ENCODE assay signal across 19 mouse cellular contexts in the genomic region with DNA sequence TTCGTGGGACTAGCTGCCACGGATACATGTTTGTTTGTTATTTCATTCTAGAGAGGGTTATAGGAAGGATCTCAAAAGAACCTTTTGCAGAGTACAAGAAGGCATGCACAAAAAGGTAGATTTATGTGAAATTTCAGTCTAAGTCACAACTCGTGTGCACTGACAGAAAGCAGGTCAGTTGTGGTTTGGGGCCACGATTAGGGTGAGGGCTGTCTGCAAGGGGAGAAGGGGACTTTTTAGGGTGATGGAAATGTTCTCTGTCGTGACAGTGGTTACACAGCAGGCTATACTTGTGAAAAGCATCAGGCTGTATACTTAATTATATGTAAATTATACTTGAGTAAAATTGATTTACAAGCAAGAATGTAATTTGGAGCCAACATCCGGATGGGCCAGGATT. TPM values are rescaled to one million over a fixed set of nuclear protein-coding genes. Genes with fewer than 3 reads are reported as not detected.
DNase-seq lines count a peak whose midpoint lies in the region; ATAC-seq and TF ChIP-seq lines count a peak whose summit lies in the region.
"Had no signal": no experiment of that assay in that cellular context is flagged by ENCODE, and none has a peak within 500 bp of the region (broad histone marks: within the 10 kb centered on the region; RNA-seq: fewer than 3 reads in every experiment).

No protein-coding gene starts in this region.

- TF ChIP-seq EP300 in CH12.LX (IDR thresholded peaks at IDR 0.05; ENCODE audit: low read length): peak; percentile 77

- in situ Hi-C loops in CH12.LX (cut with MboI; ENCODE audit: low pct_ligation_motif_present, low pct_unique_long_range_greater_than_20kb, low sequenced_read_pairs): no loop called here

- no peaks in the 10 kb centered on the region for H3K9me3 ChIP-seq in intestine, embryonic 14.5 days (ENCODE audit: control insufficient read depth, low read length)
- H3K9me3 ChIP-seq in intestine, postnatal 0 days (ENCODE audit: control insufficient read depth): no peaks in the 10 kb centered on the region
- no peaks in the 10 kb centered on the region for H3K9me3 ChIP-seq in CH12.LX (replicated peaks; ENCODE audit: low read length)
- H3K9me3 ChIP-seq in liver, embryonic 12.5 days (replicated peaks): no peaks in the 10 kb centered on the region
- H3K9me3 ChIP-seq: embryonic facial prominence, embryonic 13.5 days; heart, embryonic 13.5 days had no signal

- no peak for TF ChIP-seq POLR2A in CH12.LX (IDR thresholded peaks at IDR 0.05; ENCODE audit: low read depth, low read length)
- TF ChIP-seq POLR2A in olfactory bulb, adult 2 months (IDR thresholded peaks at IDR 0.05; ENCODE audit: insufficient read depth, low read depth, low read length): no peak

- 43% methylated on average over 6 of the region's 6 CpGs for WGBS in intestine, embryonic 14.5 days
- 54% methylated on average over 6 of the region's 6 CpGs for WGBS in intestine, postnatal 0 days
- WGBS in olfactory bulb, adult 2 months: 25% methylated on average over 6 of the region's 6 CpGs
- 39% methylated on average over 6 of the region's 6 CpGs for WGBS in liver, embryonic 12.5 days (ENCODE audit: insufficient replicate concordance)

- H3K4me1 ChIP-seq in intestine, embryonic 14.5 days (replicated peaks; ENCODE audit: control insufficient read depth, insufficient read depth, low read length): peaks cover 10% of the 10 kb centered on the region
- no peaks in the 10 kb centered on the region for H3K4me1 ChIP-seq in intestine, postnatal 0 days (replicated peaks; ENCODE audit: control insufficient read depth, insufficient read depth, low read length)
- H3K4me1 ChIP-seq in CH12.LX (ENCODE audit: control insufficient read depth in 1 of 2, insufficient read depth in 2 of 2): peaks cover 18 to 50% of the 10 kb centered on the region in 2 experiments
- peaks cover 7% of the 10 kb centered on the region for H3K4me1 ChIP-seq in olfactory bulb, adult 2 months (ENCODE audit: control insufficient read depth, insufficient read depth, low read length)
- no peaks in the 10 kb centered on the region for H3K4me1 ChIP-seq in liver, embryonic 12.5 days

- no peak for TF ChIP-seq CTCF in intestine, postnatal 0 days (IDR thresholded peaks at IDR 0.05; ENCODE audit: low read depth)
- no peak for TF ChIP-seq CTCF in CH12.LX (conservative IDR thresholded peaks at IDR 0.05 in 1 of 2, IDR thresholded peaks at IDR 0.05 in 1 of 2; ENCODE audit: low read depth in 2 of 2, low read length in 2 of 2)
- no peak for TF ChIP-seq CTCF in olfactory bulb, adult 2 months (IDR thresholded peaks at IDR 0.05; ENCODE audit: insufficient read depth, low read depth, low read length)

- no peaks in the 10 kb centered on the region for H3K36me3 ChIP-seq in intestine, embryonic 14.5 days (ENCODE audit: control insufficient read depth, insufficient read depth, low read length)
- H3K36me3 ChIP-seq in intestine, postnatal 0 days (ENCODE audit: control insufficient read depth, insufficient read depth): no peaks in the 10 kb centered on the region
- H3K36me3 ChIP-seq in CH12.LX (replicated peaks in 1 of 2; ENCODE audit: control insufficient read depth in 1 of 2, insufficient read depth in 1 of 2, low read length in 1 of 2): no peaks in the 10 kb centered on the region
- H3K36me3 ChIP-seq in liver, embryonic 12.5 days: no peaks in the 10 kb centered on the region
- H3K36me3 ChIP-seq: embryonic facial prominence, embryonic 13.5 days; heart, embryonic 13.5 days had no signal

- H3K4me2 ChIP-seq in intestine, embryonic 14.5 days (ENCODE audit: low read length): no peak overlapping the region
- H3K4me2 ChIP-seq in intestine, postnatal 0 days (replicated peaks; ENCODE audit: low read depth): no peak overlapping the region
- H3K4me2 ChIP-seq in CH12.LX (ENCODE audit: insufficient read depth, low read depth, poor library complexity, severe bottlenecking): peak overlapping the region; percentile 44; the same call in 1 of the 2 replicates
- no peak overlapping the region for H3K4me2 ChIP-seq in liver, embryonic 12.5 days
- H3K4me2 ChIP-seq: embryonic facial prominence, embryonic 13.5 days; heart, embryonic 13.5 days had no signal

- TF ChIP-seq RAD21 in CH12.LX (IDR thresholded peaks at IDR 0.05; ENCODE audit: low read depth, low read length): no peak

- dilution Hi-C loops in CH12.LX (cut with MboI; ENCODE audit: extremely low pct_ligation_motif_present, extremely low pct_unique_long_range_greater_than_20kb, low sequenced_read_pairs): no loop called here

- no peak overlapping the region for H3K4me3 ChIP-seq in intestine, embryonic 14.5 days (ENCODE audit: low read depth, low read length)
- H3K4me3 ChIP-seq in intestine, postnatal 0 days (ENCODE audit: low read depth, low read length): no peak overlapping the region
- H3K4me3 ChIP-seq in CH12.LX (replicated peaks in 1 of 3; ENCODE audit: low read depth in 2 of 3, low read length in 2 of 3, poor library complexity in 1 of 3): no peak overlapping the region
- no peak overlapping the region for H3K4me3 ChIP-seq in olfactory bulb, adult 2 months (ENCODE audit: insufficient read depth, low read depth, low read length)
- no peak overlapping the region for H3K4me3 ChIP-seq in liver, embryonic 12.5 days
- H3K4me3 ChIP-seq: embryonic facial prominence, embryonic 13.5 days; heart, embryonic 13.5 days; left cerebral cortex, adult 2 months had no signal

- no peak for ATAC-seq in intestine, embryonic 14.5 days (replicated peaks; ENCODE audit: low FRiP score, low TSS enrichment, low read depth)
- ATAC-seq in intestine, postnatal 0 days: no peak
- no peak for ATAC-seq in liver, embryonic 12.5 days
- ATAC-seq: forebrain, embryonic 14.5 days; liver, postnatal 0 days; midbrain, embryonic 16.5 days; Patski had no signal

- no peak overlapping the region for H3K9ac ChIP-seq in intestine, embryonic 14.5 days (ENCODE audit: low read length)
- no peak overlapping the region for H3K9ac ChIP-seq in intestine, postnatal 0 days (ENCODE audit: low read depth, low read length)
- no peak overlapping the region for H3K9ac ChIP-seq in CH12.LX (ENCODE audit: insufficient read depth, low read depth)
- no peak overlapping the region for H3K9ac ChIP-seq in liver, embryonic 12.5 days
- H3K9ac ChIP-seq: embryonic facial prominence, embryonic 13.5 days; heart, embryonic 13.5 days; liver, postnatal 0 days had no signal

- H3K27me3 ChIP-seq in intestine, embryonic 14.5 days (replicated peaks; ENCODE audit: control insufficient read depth, insufficient read depth, low read length): no peaks in the 10 kb centered on the region
- H3K27me3 ChIP-seq in intestine, postnatal 0 days (replicated peaks; ENCODE audit: control insufficient read depth, insufficient read depth, low read length): no peaks in the 10 kb centered on the region
- H3K27me3 ChIP-seq in CH12.LX (replicated peaks): no peaks in the 10 kb centered on the region
- H3K27me3 ChIP-seq in liver, embryonic 12.5 days (replicated peaks): no peaks in the 10 kb centered on the region
- H3K27me3 ChIP-seq: embryonic facial prominence, embryonic 13.5 days; heart, embryonic 13.5 days had no signal

- DNase-seq in intestine, embryonic 14.5 days (ENCODE audit: low spot score): no peak
- peak; percentile 20 for DNase-seq in A20 (ENCODE audit: low read depth, low spot score)
- DNase-seq in CH12.LX (ENCODE audit: extremely low read depth): peak; percentile 80
- no peak for DNase-seq in urinary bladder, postnatal 25 days (ENCODE audit: low spot score)
- DNase-seq: cerebellum, adult 11 months; layer of hippocampus, adult 9-11 months; liver, postnatal 0 days; retina, postnatal 1 day had no signal

- no peaks in the 10 kb centered on the region for H3K79me2 ChIP-seq in CH12.LX (replicated peaks; ENCODE audit: control insufficient read depth, extremely low read depth, insufficient read depth, poor library complexity, severe bottlenecking)

- H3K27ac ChIP-seq in intestine, embryonic 14.5 days (ENCODE audit: low read depth): peak overlapping the region; percentile 76
- H3K27ac ChIP-seq in intestine, postnatal 0 days (ENCODE audit: low read depth, low read length): no peak overlapping the region
- H3K27ac ChIP-seq in CH12.LX (ENCODE audit: insufficient read depth, low read depth): no peak overlapping the region; the same call in 1 of the 2 replicates
- H3K27ac ChIP-seq in olfactory bulb, adult 2 months (ENCODE audit: insufficient read depth, low read depth, low read length): peak overlapping the region; percentile 75; the same call in 1 of the 2 replicates
- H3K27ac ChIP-seq in liver, embryonic 12.5 days: no peak overlapping the region
- H3K27ac ChIP-seq: embryonic facial prominence, embryonic 13.5 days; heart, embryonic 13.5 days; left cerebral cortex, adult 2 months had no signal

TF ChIP-seq in CH12.LX, 34 proteins besides CTCF, POLR2A, EP300 and RAD21 (continues in another document):
- TF ChIP-seq ZNF384 (IDR thresholded peaks at IDR 0.05; ENCODE audit: low read depth, low read length) (no peak), MXI1 (IDR thresholded peaks at IDR 0.05; ENCODE audit: low read depth, low read length) (no peak), IRF4 (IDR thresholded peaks at IDR 0.05; ENCODE audit: low read depth, low read length) (no peak; the same call in 1 of the 2 replicates), KAT2A (IDR thresholded peaks at IDR 0.05; ENCODE audit: insufficient replicate concordance, low read length) (no peak), POLR2AphosphoS2 (IDR thresholded peaks at IDR 0.05; ENCODE audit: low read depth, low read length) (no peak), CHD1 (IDR thresholded peaks at IDR 0.05; ENCODE audit: low read depth, low read length) (no peak), MAZ (IDR thresholded peaks at IDR 0.05; ENCODE audit: low read depth, low read length) (0 out of 2 replicates have a peak, but pooled peaks have one; percentile 55)

RNA-seq across cellular contexts. Expression of a gene that starts 30.6 kb away (rescaled TPM):
- polyA plus RNA-seq in intestine, embryonic 14.5 days (2014; fragmentation: Nextera tagmentation; extraction: Ambion mirVana): 0.93 and 2.8 TPM in 2 replicates
- polyA plus RNA-seq in intestine, postnatal 0 days (2015; fragmentation: Nextera tagmentation; extraction: Ambion mirVana): 1.1 and 1.2 TPM in 2 replicates
- total RNA-seq in CH12.LX (2012; rRNA removed): not detected in 2 replicates
- not detected in 2 replicates for total RNA-seq in CH12.LX (2014; rRNA removed)
- not detected in 2 replicates for polyA plus RNA-seq in CH12.LX (2012; ENCODE audit: insufficient read length, low read depth)
- polyA plus RNA-seq in olfactory bulb, adult 2 months (2012; ENCODE audit: insufficient read depth, insufficient read length, low replicate concordance, missing spikeins): not detected in 2 replicates
- not detected in 2 replicates for polyA plus RNA-seq in liver, embryonic 12.5 days (2016; fragmentation: Nextera tagmentation; extraction: Ambion mirVana)
- total RNA-seq: megakaryocyte-erythroid progenitor cell, adult 5-6 weeks had no signal
- polyA plus RNA-seq: C2C12, Patski had no signal

RNA-seq across cellular contexts. Expression of a gene that starts 52.3 kb away (rescaled TPM):
- 28.2 and 28.6 TPM in 2 replicates for polyA plus RNA-seq in intestine, embryonic 14.5 days (2014; fragmentation: Nextera tagmentation; extraction: Ambion mirVana)
- 10.6 TPM in 2 replicates for polyA plus RNA-seq in intestine, postnatal 0 days (2015; fragmentation: Nextera tagmentation; extraction: Ambion mirVana)
- total RNA-seq in CH12.LX (2012; rRNA removed) (10.1 and 11.5 TPM in 2 replicates), CH12.LX (2014; rRNA removed) (8.3 and 9.7 TPM in 2 replicates)
- 31.0 and 39.9 TPM in 2 replicates for polyA plus RNA-seq in CH12.LX (2012; ENCODE audit: insufficient read length, low read depth)
- 169 and 363 TPM in 2 replicates for polyA plus RNA-seq in olfactory bulb, adult 2 months (2012; ENCODE audit: insufficient read depth, insufficient read length, low replicate concordance, missing spikeins)
- polyA plus RNA-seq in liver, embryonic 12.5 days (2016; fragmentation: Nextera tagmentation; extraction: Ambion mirVana): 14.9 and 15.4 TPM in 2 replicates

Comparison
In these comparisons a context has a peak if more than half of its experiments do, and no peak if none do; other contexts are left out.
1. H3K27ac ChIP-seq: peak in intestine, embryonic 14.5 days (single experiment) and olfactory bulb, adult 2 months (single experiment); none in intestine, postnatal 0 days (single experiment), CH12.LX (single experiment) and liver, embryonic 12.5 days (single experiment).
2. DNase-seq: peak in A20 (single experiment) and CH12.LX (single experiment); none in intestine, embryonic 14.5 days (single experiment) and urinary bladder, postnatal 25 days (single experiment).